Mouse (Mus musculus) R1 (cell line): ENCODE data around the gene Patz1.
A peak's percentile ranks its signal among the peaks of the same experiment; 100 is the strongest.

Source experiments
- DNase-seq: peaks from one replicate; pipeline ENCODE4 v3.0.0-alpha.2; 2018; ENCODE audit warnings: low read depth, low spot score

The Patz1 gene

DNA sequence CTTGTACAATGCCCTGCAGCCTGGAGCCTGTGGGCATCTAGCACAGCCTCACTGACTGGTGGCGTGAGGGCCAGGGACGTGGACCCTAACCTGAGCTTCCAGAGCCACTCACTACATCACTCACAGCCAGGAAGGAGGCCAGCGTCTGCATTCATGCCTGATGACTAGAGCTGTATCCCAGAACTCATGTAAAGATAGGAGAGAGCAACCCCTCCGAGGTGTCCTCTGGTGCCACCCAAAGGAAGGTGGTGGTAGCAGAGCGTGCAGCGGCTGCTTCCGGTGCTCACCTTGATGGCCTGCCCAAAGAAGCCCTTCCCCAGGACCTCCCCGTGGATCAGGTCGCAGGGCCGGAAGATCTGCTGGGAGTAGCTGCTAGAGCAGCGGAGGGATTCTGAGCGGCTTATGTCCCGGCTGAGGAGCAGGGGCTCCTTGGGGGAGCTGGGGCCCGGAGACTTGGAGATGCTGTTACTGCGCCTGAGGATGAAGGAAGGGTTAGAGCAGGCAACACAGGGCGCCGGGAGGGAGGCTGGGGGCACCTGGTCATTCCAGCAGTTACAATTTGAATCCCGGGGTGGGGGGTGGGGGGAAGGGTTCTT lies 64.4 kb downstream of the Patz1 start:
- peak; percentile 81 for DNase-seq
